Mouse (Mus musculus): ENCODE measurements around the gene AY358078. TPM values are rescaled to one million over a fixed set of nuclear protein-coding genes. Genes with fewer than 3 reads are reported as not detected.

The AY358078 gene
- not detected for total RNA-seq (2023)

GRCm38 (mm10) chr14:51799746-51800145 is at the start of gene AY358078:
AY358078 (plus strand) TSS chr14:51800046.

GRCm38 (mm10) chr14:51773490-51773889 is 26.4 kb upstream of the AY358078 start, which contains the start of gene Ang4:
Ang4 (minus strand) TSS chr14:51773590.

GRCm38 (mm10) chr14:51853399-51853798 is 53.6 kb downstream of the AY358078 start, which contains the start of gene Ear6:
Ear6 (plus strand) TSS chr14:51853699.

Other genes starting within 250 kb of the AY358078 start
- gene Gm5622, start 247.3 kb upstream of the AY358078 start, total RNA-seq (2023) = not detected
- not detected for gene Gm17175, start 226.0 kb upstream of the AY358078 start, total RNA-seq (2023)
- gene Gm17174, start 207.9 kb upstream of the AY358078 start, total RNA-seq (2023) = not detected
- gene Gm17078, start 188.7 kb upstream of the AY358078 start, total RNA-seq (2023) = not detected
- not detected for gene Gm4181, start 164.4 kb upstream of the AY358078 start, total RNA-seq (2023)
- not detected for gene Gm17079, start 104.6 kb upstream of the AY358078 start, total RNA-seq (2023)
- gene Gm5800, start 82.9 kb upstream of the AY358078 start, total RNA-seq (2023) = not detected
- gene Ang4, start 26.5 kb upstream of the AY358078 start, total RNA-seq (2023) = not detected
- gene Ear6, start 53.7 kb downstream of the AY358078 start, total RNA-seq (2023) = 10 to 100 TPM; 11.6 to 35.3 TPM
- gene Mettl17, start 84.8 kb downstream of the AY358078 start, total RNA-seq (2023) = 10 to 100 TPM; 10.7 to 12.1 TPM
- gene Slc39a2, start 92.8 kb downstream of the AY358078 start, total RNA-seq (2023) = under 1 TPM; 0.15 to 0.28 TPM
- gene Ndrg2, start 114.1 kb downstream of the AY358078 start, total RNA-seq (2023) = 1 to 10 TPM; 1.5 to 2.0 TPM
- not detected for gene Tppp2, start 118.4 kb downstream of the AY358078 start, total RNA-seq (2023)
- not detected for gene Rnase13, start 122.7 kb downstream of the AY358078 start, total RNA-seq (2023)
- 10 to 100 TPM in 1 of 2 experiments, 1 to 10 TPM in 1; 7.1 to 11.2 TPM for gene Arhgef40, start 184.7 kb downstream of the AY358078 start, total RNA-seq (2023)
- gene Tmem253, start 215.6 kb downstream of the AY358078 start, total RNA-seq (2023) = under 1 TPM in 1 of 2 experiments, not detected in 1; 0.66 TPM
- gene Zfp219, start 220.7 kb downstream of the AY358078 start, total RNA-seq (2023) = 10 to 100 TPM; 11.5 to 12.5 TPM
- not detected for gene Olfr221, start 242.4 kb downstream of the AY358078 start, total RNA-seq (2023)

Measured in neutrophil, adult 83 days (primary cell).